Mouse (Mus musculus) hindbrain, embryonic 16.5 days (tissue): ENCODE results near the gene Cyp2j7. TPM values are rescaled to one million over a fixed set of nuclear protein-coding genes. Genes with fewer than 3 reads are reported as not detected.
"Not testable (repeated sequence)": the region's sequence is repeated elsewhere in the genome, so short reads cannot be mapped to it uniquely, and the experiment has no call there.

Experiments
- ATAC-seq: fragments of 200-750 bp; cut with Nextera tagmentation; 2 replicates; pipeline ENCODE4 v1.8.0; 2017; ENCODE audit warnings: moderate TSS enrichment, moderate library complexity
- H3K27ac ChIP-seq: fragments of 300-500 bp; sonication (generic); 2 replicates; pipeline ENCODE4 v1.5.1; 2014; ENCODE audit warnings: low read depth, mild to moderate bottlenecking, control low read depth, low read length, moderate library complexity
- H3K27me3 ChIP-seq: fragments of 300-500 bp; sonication (generic); replicated peaks from 2 replicates; pipeline ENCODE4 v1.6.1; 2014; ENCODE audit warnings: low read length; ENCODE audit not compliant: control insufficient read depth, insufficient read depth
- H3K36me3 ChIP-seq: fragments of 300-500 bp; sonication (generic); 2 replicates; pipeline ENCODE4 v1.6.1; 2014; ENCODE audit warnings: mild to moderate bottlenecking, low read length, moderate library complexity, mixed read lengths; ENCODE audit not compliant: control insufficient read depth, insufficient read depth
- H3K4me1 ChIP-seq: fragments of 300-500 bp; sonication (generic); 2 replicates; pipeline ENCODE4 v1.6.1; 2014; ENCODE audit warnings: low read depth, low read length; ENCODE audit not compliant: control insufficient read depth, insufficient read depth
- H3K4me2 ChIP-seq: fragments of 300-500 bp; sonication (generic); 2 replicates; pipeline ENCODE4 v1.6.1; 2014; ENCODE audit warnings: mild to moderate bottlenecking, low read length, control low read depth, moderate library complexity
- H3K4me3 ChIP-seq: fragments of 300-500 bp; sonication (generic); 2 replicates; pipeline ENCODE4 v1.5.1; 2014; ENCODE audit warnings: mild to moderate bottlenecking, low read length, control low read depth, moderate library complexity
- H3K9ac ChIP-seq: fragments of 300-500 bp; sonication (generic); 2 replicates; pipeline ENCODE4 v1.6.1; 2014; ENCODE audit warnings: low read depth, mild to moderate bottlenecking, control low read depth, low read length, moderate library complexity
- H3K9me3 ChIP-seq: fragments of 300-500 bp; sonication (generic); 2 replicates; pipeline ENCODE4 v1.6.1; 2014; ENCODE audit warnings: mild to moderate bottlenecking, low read length, moderate library complexity; ENCODE audit not compliant: control insufficient read depth
- WGBS: fragments of 180-500 bp; shearing (Covaris S2); extraction: QIAGEN DNeasy Blood & Tissue Kit; methylation state at CpG from one replicate; pipeline ENCODE4 v1.1.7; 2014; 5-methylcytosine and 5-hydroxymethylcytosine counted together
- polyA plus RNA-seq: library from polyadenylated mRNA; unstranded; fragments of >200 nt; fragmentation: Nextera tagmentation; extraction: Ambion mirVana; gene quantifications from 2 replicates; pipeline ENCODE4 v1.2.1, GENCODE M21; 2015

Gene Cyp2j7
- not detected in 2 replicates for polyA plus RNA-seq

DNA sequence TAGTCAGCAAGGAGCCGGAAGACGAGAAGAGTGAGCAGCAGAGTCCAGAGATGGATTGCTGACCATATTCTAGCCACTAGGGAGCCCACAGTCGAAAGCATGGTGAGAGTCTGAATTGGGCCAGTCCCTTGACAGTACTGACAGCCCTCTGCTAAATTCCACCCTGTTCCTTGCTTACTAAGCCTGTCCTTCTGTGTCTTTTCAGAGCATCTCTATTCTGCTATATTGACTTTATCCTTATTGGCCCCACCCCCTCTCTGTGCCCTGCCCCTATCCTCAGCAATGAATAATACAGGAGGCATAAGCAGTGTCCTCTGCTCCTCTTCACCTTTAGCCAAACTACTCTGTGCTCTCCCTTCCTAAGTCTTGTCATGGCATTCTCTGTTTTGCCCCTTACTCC lies at the start of gene Cyp2j7:
Gene Cyp2j7, minus strand, starts transcription at position 101 of the 400 bp plus-strand sequence.
- Histone ChIP-seq H3K9me3 (no peaks in the 10 kb centered on the region), H3K4me1 (no peaks in the 10 kb centered on the region), H3K9ac (no peak within 1 kb of the TSS), H3K27ac (no peak within 1 kb of the TSS), H3K4me3 (no peak within 1 kb of the TSS), H3K4me2 (no peak within 1 kb of the TSS), H3K36me3 (no peaks in the 10 kb centered on the region), H3K27me3 (no peaks in the 10 kb centered on the region)
- ATAC-seq: no peak
- 78% methylated on average over 3 of the region's 3 CpGs for WGBS

GRCm38 (mm10) chr4:96276896-96277295 lies 40.4 kb upstream of the Cyp2j7 start:
- ATAC-seq, H3K4me2 ChIP-seq, H3K9me3 ChIP-seq, H3K36me3 ChIP-seq, H3K27ac ChIP-seq, H3K4me3 ChIP-seq, H3K4me1 ChIP-seq, H3K9ac ChIP-seq, H3K27me3 ChIP-seq: not testable (repeated sequence)
- WGBS: 47% methylated on average over 1 of the region's 1 CpGs

GRCm38 (mm10) chr4:96273907-96274306 lies 37.4 kb upstream of the Cyp2j7 start:
- H3K4me3 ChIP-seq: no peak overlapping the region
- no peak overlapping the region for H3K27ac ChIP-seq
- H3K9me3 ChIP-seq: no peaks in the 10 kb centered on the region
- no peaks in the 10 kb centered on the region for H3K36me3 ChIP-seq
- H3K4me1 ChIP-seq: no peaks in the 10 kb centered on the region
- no peaks in the 10 kb centered on the region for H3K27me3 ChIP-seq
- H3K4me2 ChIP-seq: no peak overlapping the region
- peak; percentile 65 for ATAC-seq
- no peak overlapping the region for H3K9ac ChIP-seq

GRCm38 (mm10) chr4:96196701-96197100 lies 39.8 kb downstream of the Cyp2j7 start:
- no peak for ATAC-seq
- no peaks in the 10 kb centered on the region for H3K27me3 ChIP-seq
- 83% methylated on average over 1 of the region's 1 CpGs for WGBS
- H3K4me1 ChIP-seq: no peaks in the 10 kb centered on the region
- no peaks in the 10 kb centered on the region for H3K36me3 ChIP-seq
- H3K9ac ChIP-seq: no peak overlapping the region
- no peak overlapping the region for H3K4me2 ChIP-seq
- no peak overlapping the region for H3K27ac ChIP-seq
- no peaks in the 10 kb centered on the region for H3K9me3 ChIP-seq
- H3K4me3 ChIP-seq: no peak overlapping the region

- not testable (repeated sequence) for H3K27me3 ChIP-seq, H3K27ac ChIP-seq, H3K9ac ChIP-seq, H3K4me2 ChIP-seq, H3K9me3 ChIP-seq, H3K4me1 ChIP-seq, ATAC-seq, H3K36me3 ChIP-seq, H3K4me3 ChIP-seq
- 94% methylated on average over 5 of the region's 5 CpGs for WGBS
Measured at GRCm38 (mm10) chr4:96189321-96189720, 47.1 kb downstream of the Cyp2j7 start.

- ATAC-seq, H3K4me3 ChIP-seq, H3K4me2 ChIP-seq, H3K36me3 ChIP-seq, H3K4me1 ChIP-seq, H3K9me3 ChIP-seq, H3K9ac ChIP-seq, H3K27me3 ChIP-seq, H3K27ac ChIP-seq: not testable (repeated sequence)
- 91% methylated on average over 2 of the region's 2 CpGs for WGBS
Measured at GRCm38 (mm10) chr4:96188671-96189070, 47.8 kb downstream of the Cyp2j7 start.

DNA sequence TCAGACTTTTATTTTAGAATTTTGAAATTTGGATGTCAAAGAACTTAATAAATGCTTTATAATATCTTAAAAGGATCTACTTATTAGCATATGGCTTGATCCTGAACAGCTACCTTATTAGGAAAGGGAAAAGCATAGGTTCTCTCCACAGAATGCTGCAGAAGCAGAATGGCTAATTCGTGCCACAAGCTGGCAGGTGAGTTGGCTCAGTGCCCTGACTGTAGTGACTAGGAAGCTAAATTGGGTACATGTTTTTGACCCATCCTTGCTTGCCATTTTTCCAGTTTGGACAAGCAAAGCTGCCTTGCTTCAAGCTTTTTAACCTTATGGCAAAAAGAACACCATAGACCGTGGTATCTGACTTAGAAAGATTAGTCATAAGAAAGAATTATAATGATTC lies 48.3 kb downstream of the Cyp2j7 start:
- not testable (repeated sequence) for H3K9ac ChIP-seq, H3K9me3 ChIP-seq, H3K27me3 ChIP-seq, H3K4me3 ChIP-seq, H3K36me3 ChIP-seq, H3K4me1 ChIP-seq, H3K27ac ChIP-seq, H3K4me2 ChIP-seq, ATAC-seq
- WGBS: 92% methylated on average over 2 of the region's 2 CpGs

DNA sequence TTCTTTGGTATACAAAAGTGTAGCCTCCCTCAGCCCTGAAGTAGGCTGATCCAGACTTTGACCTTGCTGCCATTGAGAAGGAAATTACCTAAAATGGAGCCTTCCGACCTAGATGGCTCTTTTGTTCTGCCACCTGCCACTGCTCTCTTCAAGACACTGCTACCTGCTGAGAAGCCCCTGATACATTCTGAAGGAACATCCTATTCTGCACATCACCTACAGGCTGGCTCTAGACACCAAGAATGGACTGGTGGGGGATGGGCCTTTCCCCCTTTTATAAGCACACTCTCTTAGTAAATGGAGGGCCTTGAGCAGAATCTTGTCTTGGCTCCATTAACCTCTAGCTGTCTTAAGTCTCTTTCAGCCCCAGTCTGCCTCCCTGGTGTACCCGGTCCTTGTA lies 51.7 kb downstream of the Cyp2j7 start:
- H3K27me3 ChIP-seq, H3K4me2 ChIP-seq, H3K9me3 ChIP-seq, ATAC-seq, H3K4me3 ChIP-seq, H3K36me3 ChIP-seq, H3K9ac ChIP-seq, H3K4me1 ChIP-seq, H3K27ac ChIP-seq: not testable (repeated sequence)
- 88% methylated on average over 2 of the region's 2 CpGs for WGBS

- Histone ChIP-seq H3K36me3 (no peaks in the 10 kb centered on the region), H3K27me3 (no peaks in the 10 kb centered on the region), H3K27ac (no peak overlapping the region), H3K4me2 (no peak overlapping the region), H3K9me3 (no peaks in the 10 kb centered on the region), H3K4me1 (no peaks in the 10 kb centered on the region), H3K4me3 (no peak overlapping the region), H3K9ac (no peak overlapping the region)
- ATAC-seq: no peak
- 94% methylated on average over 1 of the region's 1 CpGs for WGBS
Measured at GRCm38 (mm10) chr4:96162839-96163238, 73.6 kb downstream of the Cyp2j7 start.

GRCm38 (mm10) chr4:96161575-96161974 lies 74.9 kb downstream of the Cyp2j7 start:
- Histone ChIP-seq H3K27ac (no peak overlapping the region), H3K4me1 (no peaks in the 10 kb centered on the region), H3K9ac (no peak overlapping the region), H3K27me3 (no peaks in the 10 kb centered on the region), H3K9me3 (no peaks in the 10 kb centered on the region), H3K4me2 (no peak overlapping the region), H3K4me3 (no peak overlapping the region), H3K36me3 (no peaks in the 10 kb centered on the region)
- 85% methylated on average over 1 of the region's 1 CpGs for WGBS
- ATAC-seq: no peak
